Mouse (Mus musculus) bone marrow, adult 2 months (tissue): Measurements from ENCODE around the gene Ghrh. TPM values are rescaled to one million over a fixed set of nuclear protein-coding genes. Genes with fewer than 3 reads are reported as not detected.

Experiments used
- H3K27ac ChIP-seq: fragments of 200-500 bp; 2 replicates; pipeline ENCODE4 v1.5.1; 2012; ENCODE audit warnings: low read depth, mild to moderate bottlenecking, control low read depth, inconsistent platforms, low read length; ENCODE audit not compliant: control insufficient read depth, poor library complexity, insufficient read depth
- H3K4me1 ChIP-seq: fragments of 200-500 bp; 2 replicates; pipeline ENCODE4 v1.6.1; 2011; ENCODE audit warnings: low read length; ENCODE audit not compliant: control insufficient read depth, insufficient read depth
- H3K4me3 ChIP-seq: fragments of 200-500 bp; replicated peaks from 2 replicates; pipeline ENCODE3; 2011; ENCODE audit warnings: mild to moderate bottlenecking, low read depth, low read length, control low read depth; ENCODE audit not compliant: control insufficient read depth
- CTCF ChIP-seq: fragments of 200-500 bp; IDR thresholded peaks from 2 replicates; pipeline ENCODE4 v1.5.1; 2011; ENCODE audit warnings: low read length, control low read depth; ENCODE audit not compliant: control insufficient read depth, insufficient read depth
- POLR2A ChIP-seq: fragments of 200-500 bp; IDR thresholded peaks from 2 replicates; pipeline ENCODE4 v1.6.1; 2011; ENCODE audit warnings: low read depth, mild to moderate bottlenecking, control low read depth, low read length, borderline replicate concordance; ENCODE audit not compliant: control insufficient read depth
- WGBS: fragments of 180-500 bp; shearing (Covaris S2); methylation state at CpG from one replicate; pipeline ENCODE4 v1.1.7; 2018; 5-methylcytosine and 5-hydroxymethylcytosine counted together
- polyA plus RNA-seq: library from polyadenylated mRNA; stranded (reverse); fragments of >200 nt; gene quantifications from 2 replicates; pipeline ENCODE4 v1.2.4, GENCODE M21; 2011; ENCODE audit warnings: low replicate concordance; ENCODE audit not compliant: missing spikeins, insufficient read depth, insufficient read length

Gene Ghrh
- polyA plus RNA-seq, 1 experiment: not detected

GRCm38 (mm10) chr2:157340221-157340741, 7.0 kb downstream of the Ghrh start:
- Histone ChIP-seq H3K4me1 (no peaks in the 10 kb centered on the region), H3K4me3 (no peak overlapping the region), H3K27ac (no peak overlapping the region)
- 69% methylated on average over 7 of the region's 7 CpGs for WGBS
- TF ChIP-seq POLR2A (no peak), CTCF (no peak)

DNA sequence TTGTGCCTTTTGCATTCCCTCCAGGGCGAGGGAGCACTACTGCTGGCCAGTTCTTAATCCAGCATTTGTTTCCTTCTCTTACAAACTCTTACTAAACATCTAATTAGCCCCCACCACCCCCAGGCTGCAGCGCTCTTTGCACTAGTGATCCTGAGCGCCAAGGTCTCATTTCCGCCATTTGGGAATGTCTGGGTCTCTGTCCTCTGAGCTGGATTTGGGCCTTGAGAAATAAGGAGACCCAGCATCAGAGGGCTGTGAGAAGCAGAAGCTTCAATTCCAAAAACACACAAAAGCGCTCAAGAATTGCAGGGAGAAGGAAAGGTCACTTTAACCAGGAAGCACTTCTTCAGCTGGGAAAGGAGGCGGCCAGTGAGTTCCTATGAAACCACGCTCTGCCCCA, 7.8 kb downstream of the Ghrh start:
- Histone ChIP-seq H3K27ac (no peak overlapping the region), H3K4me1 (no peaks in the 10 kb centered on the region), H3K4me3 (no peak overlapping the region)
- TF ChIP-seq POLR2A (no peak), CTCF (no peak)
- WGBS: 76% methylated on average over 7 of the region's 7 CpGs

DNA sequence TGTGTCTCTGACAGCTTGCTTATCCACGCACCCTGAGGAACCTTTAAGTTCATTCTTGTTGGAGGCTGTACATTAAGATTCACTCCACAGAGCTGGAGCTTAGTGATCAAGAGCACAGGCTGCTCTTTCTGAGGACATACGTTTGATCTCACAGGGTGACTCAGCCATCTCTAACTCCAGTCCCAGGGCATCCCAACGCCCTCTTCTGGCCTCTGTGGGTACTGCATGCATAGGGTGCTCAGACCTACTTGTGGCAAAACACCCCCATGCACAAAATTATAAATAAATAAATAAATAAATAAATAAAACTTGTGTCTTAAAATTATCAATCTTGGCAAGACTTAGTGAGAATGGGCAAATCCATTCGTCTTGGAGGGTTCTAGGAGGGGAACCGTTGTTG, 8.6 kb downstream of the Ghrh start:
- Histone ChIP-seq H3K4me3 (no peak overlapping the region), H3K27ac (no peak overlapping the region), H3K4me1 (no peaks in the 10 kb centered on the region)
- TF ChIP-seq CTCF (peak; percentile 78), POLR2A (no peak)
- 32% methylated on average over 5 of the region's 5 CpGs for WGBS

GRCm38 (mm10) chr2:157332059-157332458, 15.2 kb downstream of the Ghrh start:
- Histone ChIP-seq H3K4me3 (no peak overlapping the region), H3K4me1 (no peaks in the 10 kb centered on the region), H3K27ac (no peak overlapping the region)
- TF ChIP-seq POLR2A (no peak), CTCF (no peak)
- 80% methylated on average over 5 of the region's 5 CpGs for WGBS

DNA sequence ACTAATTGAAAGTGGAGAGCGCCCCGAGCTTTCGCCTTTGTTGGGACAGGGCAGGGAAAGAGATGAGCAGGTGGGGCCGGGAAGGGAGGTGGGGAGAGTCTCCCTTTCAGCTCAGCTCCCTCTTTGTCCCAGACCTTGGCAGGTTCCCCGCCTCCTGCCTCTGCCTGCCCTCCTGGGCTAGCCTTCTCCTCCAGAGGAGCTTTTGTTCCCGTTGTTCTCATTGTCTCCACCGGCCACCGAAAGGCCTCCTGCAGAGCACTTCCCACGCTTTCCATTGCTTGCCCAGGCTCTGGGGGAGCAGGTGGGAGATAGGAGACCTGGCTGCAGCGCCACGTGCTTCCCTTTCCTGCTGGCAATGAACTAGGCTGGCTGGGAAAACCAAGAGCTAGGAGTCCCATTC, 18.7 kb downstream of the Ghrh start:
- TF ChIP-seq CTCF (no peak), POLR2A (no peak)
- Histone ChIP-seq H3K4me3 (no peak overlapping the region), H3K27ac (no peak overlapping the region), H3K4me1 (no peaks in the 10 kb centered on the region)
- 85% methylated on average over 11 of the region's 11 CpGs for WGBS

DNA sequence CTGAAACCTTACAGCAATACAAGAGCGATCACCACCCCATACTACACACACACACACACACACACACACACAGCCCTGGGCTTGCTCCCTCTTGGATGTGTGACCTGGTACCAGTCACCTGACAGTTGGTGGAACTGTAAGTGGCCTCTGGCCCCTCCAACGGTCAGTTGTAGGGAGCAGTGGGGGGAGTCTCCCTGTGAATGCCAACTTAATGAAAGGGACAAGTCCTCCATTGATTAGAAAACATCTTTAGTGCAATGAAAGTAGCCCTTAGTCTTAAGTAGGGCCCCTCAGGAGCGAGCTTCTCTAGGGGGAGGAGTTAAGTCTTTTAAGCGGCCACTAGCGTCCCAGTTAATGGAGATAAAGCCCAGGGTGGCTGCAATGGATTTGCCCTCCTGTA, 19.2 kb downstream of the Ghrh start:
- no peak overlapping the region for H3K4me3 ChIP-seq
- no peaks in the 10 kb centered on the region for H3K4me1 ChIP-seq
- WGBS: 78% methylated on average over 5 of the region's 5 CpGs
- TF ChIP-seq CTCF (no peak), POLR2A (no peak)
- H3K27ac ChIP-seq: no peak overlapping the region

- Histone ChIP-seq H3K4me3 (no peak overlapping the region), H3K4me1 (no peaks in the 10 kb centered on the region), H3K27ac (no peak overlapping the region)
- TF ChIP-seq CTCF: no peak
- TF ChIP-seq POLR2A: no peak
- 38% methylated on average over 2 of the region's 2 CpGs for WGBS
Observed at GRCm38 (mm10) chr2:157325238-157325637, 22.1 kb downstream of the Ghrh start.

GRCm38 (mm10) chr2:157322029-157322766, 25.1 kb downstream of the Ghrh start:
- TF ChIP-seq POLR2A: no peak
- no peak for TF ChIP-seq CTCF
- Histone ChIP-seq H3K4me3 (no peak overlapping the region), H3K27ac (no peak overlapping the region), H3K4me1 (no peaks in the 10 kb centered on the region)
- 89% methylated on average over 5 of the region's 5 CpGs for WGBS
